Comparison of ENCODE assay signal across 16 mouse cellular contexts in genomic region chr6:145544838-145545237, GRCm38 (mm10).
DNase-seq lines count a peak whose midpoint lies in the region; ATAC-seq lines count a peak whose summit lies in the region.
"Had no signal": no experiment of that assay in that cellular context is flagged by ENCODE, and none has a peak within 500 bp of the region (broad histone marks: within the 10 kb centered on the region; RNA-seq: fewer than 3 reads in every experiment).

No protein-coding gene starts in this region.

- H3K4me1 ChIP-seq in limb, embryonic 11.5 days (ENCODE audit: control insufficient read depth, insufficient read depth, low read length) = peaks cover 6% of the 10 kb centered on the region; the same call in 1 of the 2 replicates
- peaks cover 27% of the 10 kb centered on the region for H3K4me1 ChIP-seq in limb, embryonic 10.5 days
- H3K4me1 ChIP-seq: neural tube, embryonic 13.5 days had no signal

- H3K4me3 ChIP-seq in limb, embryonic 11.5 days (ENCODE audit: low read depth, low read length) = no peak overlapping the region
- H3K4me3 ChIP-seq in limb, embryonic 10.5 days = no peak overlapping the region
- H3K4me3 ChIP-seq: neural tube, embryonic 13.5 days had no signal

- no peak overlapping the region for H3K4me2 ChIP-seq in limb, embryonic 11.5 days (ENCODE audit: low read depth, severe bottlenecking)
- H3K4me2 ChIP-seq: neural tube, embryonic 13.5 days had no signal

- H3K36me3 ChIP-seq in limb, embryonic 11.5 days (ENCODE audit: control insufficient read depth, insufficient read depth, low read length) = no peaks in the 10 kb centered on the region
- H3K36me3 ChIP-seq in limb, embryonic 10.5 days = no peaks in the 10 kb centered on the region
- H3K36me3 ChIP-seq: neural tube, embryonic 13.5 days had no signal

- H3K9ac ChIP-seq in limb, embryonic 11.5 days (ENCODE audit: low read length) = no peak overlapping the region
- H3K9ac ChIP-seq: neural tube, embryonic 13.5 days had no signal

- H3K27me3 ChIP-seq in limb, embryonic 11.5 days (ENCODE audit: control insufficient read depth, insufficient read depth, low read length) = no peaks in the 10 kb centered on the region
- H3K27me3 ChIP-seq in limb, embryonic 10.5 days (ENCODE audit: low read depth, poor library complexity, severe bottlenecking) = no peaks in the 10 kb centered on the region
- H3K27me3 ChIP-seq: neural tube, embryonic 13.5 days had no signal

- ATAC-seq in limb, embryonic 11.5 days (ENCODE audit: insufficient number of reproducible peaks, low FRiP score, low TSS enrichment, low read depth) = 0 out of 2 replicates have a peak, but pooled peaks have one; percentile 42
- ATAC-seq in megakaryocyte progenitor cell, adult 5-6 weeks (replicated peaks; ENCODE audit: poor library complexity) = peak; percentile 57
- ATAC-seq: activated CD4-positive, CD25-positive, alpha-beta regulatory T cell, adult 4 months; hindbrain, postnatal 0 days; lung, postnatal 0 days had no signal

- no peaks in the 10 kb centered on the region for H3K9me3 ChIP-seq in limb, embryonic 11.5 days (ENCODE audit: control insufficient read depth, low read length)
- peaks cover 7% of the 10 kb centered on the region; the same call in 1 of the 2 replicates for H3K9me3 ChIP-seq in limb, embryonic 10.5 days (replicated peaks)

- H3K27ac ChIP-seq in limb, embryonic 11.5 days (replicated peaks; ENCODE audit: low read depth, low read length) = no peak overlapping the region
- no peak overlapping the region for H3K27ac ChIP-seq in limb, embryonic 10.5 days
- H3K27ac ChIP-seq: hindbrain, postnatal 0 days; neural tube, embryonic 13.5 days had no signal

- no peak for DNase-seq in limb, embryonic 11.5 days (ENCODE audit: low spot score)
- no peak for DNase-seq in limb, embryonic 10.5 days (ENCODE audit: low spot score)
- DNase-seq in 416B (ENCODE audit: low read depth) = peak; percentile 44
- peak; percentile 45 to 52 for DNase-seq in B cell, adult 2 months
- DNase-seq in adrenal gland, postnatal 4 days (ENCODE audit: low spot score in 2 of 2) = no peak
- no peak for DNase-seq in cerebellum, adult 8-10 months
- DNase-seq in ovary, postnatal 10 days (ENCODE audit: low spot score) = no peak
- DNase-seq: cerebellum, postnatal 14 days; heart, postnatal 10 days; right cerebral cortex, postnatal 4 days; thymus, postnatal 25 days had no signal

- 87% methylated on average over 2 of the region's 2 CpGs for WGBS in limb, embryonic 11.5 days
- 90% methylated on average over 2 of the region's 2 CpGs for WGBS in limb, embryonic 10.5 days

Comparison
In these comparisons a context has a peak if more than half of its experiments do, and no peak if none do; other contexts are left out.
1. DNase-seq: peak in 416B (single experiment) and B cell, adult 2 months (2 of 2); none in limb, embryonic 11.5 days (single experiment), limb, embryonic 10.5 days (single experiment), adrenal gland, postnatal 4 days (0 of 2), cerebellum, adult 8-10 months (single experiment) and ovary, postnatal 10 days (single experiment).